Mouse (Mus musculus): ENCODE data around the gene Zfp148.

DNA sequence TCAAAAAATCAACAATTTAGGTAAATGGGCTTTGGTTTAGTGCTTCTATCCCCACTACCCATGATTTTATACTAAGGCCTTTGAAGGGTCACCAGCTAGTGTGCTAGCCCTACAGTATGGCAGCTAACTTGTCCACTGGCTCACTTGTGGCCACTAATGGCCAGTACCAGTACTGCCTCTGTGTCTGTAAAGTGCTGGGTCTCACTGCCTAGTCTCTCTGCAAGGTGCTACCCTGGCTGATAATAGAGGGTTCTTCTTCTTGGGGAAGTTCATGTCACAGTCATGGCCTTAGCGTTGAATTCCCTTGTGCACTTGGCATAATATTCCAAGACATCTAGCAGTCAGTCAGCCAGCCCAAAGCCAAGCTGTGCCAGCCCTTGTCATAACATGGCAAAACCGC is 100.5 kb downstream of the Zfp148 start:
- TF ChIP-seq USF1 (IDR thresholded peaks at IDR 0.05; ENCODE audit: low read depth) (no peak), MAX (IDR thresholded peaks at IDR 0.05) (no peak)
